Mouse (Mus musculus) C2C12 (cell line): ENCODE data around the gene Ttc39d. TPM values are rescaled to one million over a fixed set of nuclear protein-coding genes. Genes with fewer than 3 reads are reported as not detected.

Experiments
- H3K27me3 ChIP-seq: one replicate; pipeline ENCODE4 v1.6.1; 2011; ENCODE audit not compliant: control insufficient read depth, insufficient read depth, insufficient read length
- H3K36me3 ChIP-seq: one replicate; pipeline ENCODE4 v1.6.1; 2011; ENCODE audit not compliant: control insufficient read depth, insufficient read depth
- H3K4me3 ChIP-seq: one replicate; pipeline ENCODE4 v1.5.1; 2011; ENCODE audit warnings: mild to moderate bottlenecking, control low read depth; ENCODE audit not compliant: poor library complexity, insufficient read depth, severe bottlenecking
- H3K79me2 ChIP-seq: one replicate; pipeline ENCODE4 v1.6.1; 2011; ENCODE audit not compliant: control insufficient read depth, insufficient read depth
- H3K79me3 ChIP-seq: one replicate; pipeline ENCODE4 v1.6.1; 2011; ENCODE audit warnings: low read depth, control low read depth
- H3ac ChIP-seq: one replicate; pipeline ENCODE3; 2011; ENCODE audit warnings: low read depth; ENCODE audit not compliant: control insufficient read depth, insufficient read length
- CEBPB ChIP-seq: IDR thresholded peaks from one replicate; pipeline ENCODE4 v1.6.1; 2011; ENCODE audit warnings: low read depth, mild to moderate bottlenecking, control low read depth, moderate library complexity
- CTCF ChIP-seq: IDR thresholded peaks from one replicate; pipeline ENCODE4 v1.5.1; 2011; ENCODE audit not compliant: control insufficient read depth, insufficient read depth, insufficient read length
- FOSL1 ChIP-seq: IDR thresholded peaks from one replicate; pipeline ENCODE4 v1.8.0; 2011; ENCODE audit warnings: mild to moderate bottlenecking, low read length; ENCODE audit not compliant: poor library complexity, insufficient read depth, severe bottlenecking
- MAX ChIP-seq: IDR thresholded peaks from one replicate; pipeline ENCODE4 v1.6.1; 2011; ENCODE audit warnings: mild to moderate bottlenecking, control low read depth
- MYOD1 ChIP-seq: IDR thresholded peaks from one replicate; pipeline ENCODE4 v1.6.1; 2011; ENCODE audit warnings: low read depth; ENCODE audit not compliant: control insufficient read depth, insufficient read length
- MYOG ChIP-seq: IDR thresholded peaks from one replicate; pipeline ENCODE4 v1.6.1; 2011; ENCODE audit not compliant: control insufficient read depth, insufficient read length; ENCODE audit errors: extremely low read depth
- USF1 ChIP-seq: IDR thresholded peaks from one replicate; pipeline ENCODE4 v1.6.1; 2011; ENCODE audit warnings: low read depth, mild to moderate bottlenecking, control low read depth, moderate library complexity
- polyA plus RNA-seq: library from polyadenylated mRNA; unstranded; fragments of >200 nt; fragmentation: generic; extraction: Trizol; gene quantifications from one replicate; pipeline ENCODE4 v1.2.1, GENCODE M21; 2012; ENCODE audit warnings: missing spikeins

Gene Ttc39d
- polyA plus RNA-seq, 1 experiment = 0.01 TPM

GRCm38 (mm10) chr17:80236805-80237204, 29.5 kb downstream of the Ttc39d start:
- H3K27me3 ChIP-seq = no peaks in the 10 kb centered on the region
- TF ChIP-seq MYOD1 = no peak
- TF ChIP-seq MYOG = no peak
- no peak for TF ChIP-seq USF1
- no peak for TF ChIP-seq CTCF
- no peak for TF ChIP-seq CEBPB
- no peak for TF ChIP-seq MAX
- TF ChIP-seq FOSL1 = no peak
- no peaks in the 10 kb centered on the region for H3K79me2 ChIP-seq
- no peaks in the 10 kb centered on the region for H3K79me3 ChIP-seq
- H3K36me3 ChIP-seq = peaks cover 23% of the 10 kb centered on the region
- no peak overlapping the region for H3ac ChIP-seq
- H3K4me3 ChIP-seq = no peak overlapping the region

GRCm38 (mm10) chr17:80237475-80237874, 30.2 kb downstream of the Ttc39d start:
- no peak for TF ChIP-seq CTCF
- TF ChIP-seq MYOD1 = no peak
- no peak for TF ChIP-seq FOSL1
- TF ChIP-seq CEBPB = no peak
- no peak for TF ChIP-seq USF1
- TF ChIP-seq MYOG = no peak
- no peak for TF ChIP-seq MAX
- Histone ChIP-seq H3ac (no peak overlapping the region), H3K36me3 (peaks cover 23% of the 10 kb centered on the region), H3K79me2 (no peaks in the 10 kb centered on the region), H3K27me3 (no peaks in the 10 kb centered on the region), H3K79me3 (no peaks in the 10 kb centered on the region), H3K4me3 (no peak overlapping the region)

GRCm38 (mm10) chr17:80241594-80241993, 34.3 kb downstream of the Ttc39d start:
- no peak overlapping the region for H3K4me3 ChIP-seq
- H3K79me3 ChIP-seq = no peaks in the 10 kb centered on the region
- H3K79me2 ChIP-seq = no peaks in the 10 kb centered on the region
- H3ac ChIP-seq = no peak overlapping the region
- peaks cover 43% of the 10 kb centered on the region for H3K36me3 ChIP-seq
- H3K27me3 ChIP-seq = no peaks in the 10 kb centered on the region
- TF ChIP-seq CTCF = no peak
- TF ChIP-seq USF1 = no peak
- no peak for TF ChIP-seq FOSL1
- TF ChIP-seq MYOG = no peak
- TF ChIP-seq MYOD1 = no peak
- TF ChIP-seq CEBPB = no peak
- TF ChIP-seq MAX = no peak

- Histone ChIP-seq H3K36me3 (peaks cover 40% of the 10 kb centered on the region), H3K79me3 (no peaks in the 10 kb centered on the region), H3ac (no peak overlapping the region), H3K79me2 (no peaks in the 10 kb centered on the region), H3K27me3 (no peaks in the 10 kb centered on the region), H3K4me3 (no peak overlapping the region)
- TF ChIP-seq FOSL1 (no peak), MYOG (no peak), CEBPB (no peak), CTCF (no peak), MYOD1 (no peak), USF1 (no peak), MAX (no peak)
Measured at GRCm38 (mm10) chr17:80243116-80243515, 35.9 kb downstream of the Ttc39d start.

GRCm38 (mm10) chr17:80252757-80253525, 45.7 kb downstream of the Ttc39d start:
- H3K79me2 ChIP-seq = no peaks in the 10 kb centered on the region

GRCm38 (mm10) chr17:80254421-80254820, 47.2 kb downstream of the Ttc39d start:
- TF ChIP-seq CEBPB = no peak
- no peak overlapping the region for H3K4me3 ChIP-seq
- H3K79me2 ChIP-seq = no peaks in the 10 kb centered on the region
- H3K27me3 ChIP-seq = no peaks in the 10 kb centered on the region
- no peaks in the 10 kb centered on the region for H3K79me3 ChIP-seq
- peaks cover 78% of the 10 kb centered on the region for H3K36me3 ChIP-seq
- no peak overlapping the region for H3ac ChIP-seq

More at GRCm38 (mm10) chr17:80252757-80253525, 45.7 kb downstream of the Ttc39d start:
- TF ChIP-seq MAX = no peak
- TF ChIP-seq USF1 = no peak
- TF ChIP-seq MYOG = no peak
- TF ChIP-seq FOSL1 = no peak
- no peak for TF ChIP-seq CEBPB
- no peak overlapping the region for H3ac ChIP-seq
- no peaks in the 10 kb centered on the region for H3K27me3 ChIP-seq
- no peaks in the 10 kb centered on the region for H3K79me3 ChIP-seq
- H3K36me3 ChIP-seq = peaks cover 80% of the 10 kb centered on the region
- H3K4me3 ChIP-seq = no peak overlapping the region
